Mouse (Mus musculus) lung, postnatal 25 days (tissue): ENCODE measurements at regions not wholly inside any gene's neighbourhood (a gene's known extent, or its start where the extent isn't known, plus 50 kb on each side); places are given as distances from the start of the nearest gene placed in this dataset.

Experiments
- DNase-seq: peaks from one replicate; pipeline ENCODE4 v3.0.0; 2022; ENCODE audit warnings: low spot score

- no peak for DNase-seq
These were observed 171.2 kb downstream of the Gadd45g start for GRCm38 (mm10) chr13:52017598-52018190.

DNA sequence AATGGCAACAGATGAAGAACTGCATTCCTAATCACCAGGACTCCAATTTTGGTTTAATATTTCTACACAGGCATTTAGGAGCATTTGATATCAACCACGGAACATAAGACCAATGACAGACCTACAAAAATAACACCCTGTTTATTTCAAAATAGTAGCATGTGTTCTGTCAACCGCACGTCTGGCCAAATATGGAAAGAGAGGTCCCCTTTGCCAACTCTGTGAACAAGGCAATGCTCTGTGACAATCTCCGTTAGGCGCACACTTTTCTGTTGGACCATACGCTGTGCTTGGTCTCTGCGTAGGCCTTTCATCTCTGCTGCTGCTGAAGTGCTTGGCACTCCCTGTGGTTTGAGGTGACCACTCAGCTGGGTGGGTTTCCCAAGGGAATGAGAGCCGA, 173.2 kb downstream of the Gadd45g start:
- DNase-seq: no peak

DNA sequence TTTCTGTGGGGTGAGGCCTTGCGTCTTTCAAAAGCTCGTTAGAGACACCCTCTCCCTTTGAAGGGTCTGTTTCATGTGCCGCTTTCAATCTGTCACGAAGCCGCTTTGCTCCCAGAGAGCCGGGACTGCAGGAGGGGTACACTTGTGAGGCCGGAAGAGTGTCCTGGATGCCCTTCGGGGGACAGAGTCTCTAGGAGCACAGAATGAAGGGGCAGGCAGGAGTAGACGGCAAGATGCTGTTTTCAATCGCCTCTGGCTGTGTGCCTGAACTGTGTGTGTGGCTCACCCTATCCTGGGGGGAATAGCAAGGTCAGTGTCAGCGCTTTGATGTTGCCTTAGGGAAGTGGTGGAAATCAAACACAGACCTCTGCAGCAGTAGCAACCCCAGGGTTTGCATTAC, 174.7 kb downstream of the Gadd45g start:
- DNase-seq: no peak

- no peak for DNase-seq
These were observed 175.3 kb downstream of the Gadd45g start for GRCm38 (mm10) chr13:52021828-52022227.

DNA sequence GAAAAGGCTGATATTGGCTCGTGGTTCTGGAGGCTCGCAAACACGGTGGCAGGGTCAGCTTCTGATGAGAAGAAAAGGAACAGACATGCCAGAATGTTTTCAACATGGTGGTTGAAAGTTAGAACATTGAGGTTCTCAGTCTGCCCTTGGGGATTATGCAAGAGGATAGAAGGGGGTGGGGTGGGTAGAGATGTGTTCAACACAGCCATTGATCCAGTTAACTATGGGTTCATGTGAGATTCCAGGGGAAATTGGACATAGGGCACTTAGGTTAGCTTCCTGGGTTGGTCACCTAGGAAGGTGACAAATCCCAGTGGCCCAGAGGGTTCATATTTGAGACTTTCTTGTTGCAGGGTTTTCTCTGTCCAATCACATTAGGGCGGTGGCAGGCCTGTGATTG, 176.1 kb downstream of the Gadd45g start:
- DNase-seq: no peak

- DNase-seq: peak; percentile 79
These were observed 177.9 kb downstream of the Gadd45g start for GRCm38 (mm10) chr13:52024349-52024748.

GRCm38 (mm10) chr13:52024832-52025481, 178.5 kb downstream of the Gadd45g start:
- peak; percentile 48 for DNase-seq

- DNase-seq: no peak
These were observed 179.0 kb downstream of the Gadd45g start for GRCm38 (mm10) chr13:52025482-52025848.

- no peak for DNase-seq
These were observed 179.8 kb downstream of the Gadd45g start for GRCm38 (mm10) chr13:52026291-52026690.

GRCm38 (mm10) chr13:52029868-52030422, 183.5 kb downstream of the Gadd45g start:
- no peak for DNase-seq

DNA sequence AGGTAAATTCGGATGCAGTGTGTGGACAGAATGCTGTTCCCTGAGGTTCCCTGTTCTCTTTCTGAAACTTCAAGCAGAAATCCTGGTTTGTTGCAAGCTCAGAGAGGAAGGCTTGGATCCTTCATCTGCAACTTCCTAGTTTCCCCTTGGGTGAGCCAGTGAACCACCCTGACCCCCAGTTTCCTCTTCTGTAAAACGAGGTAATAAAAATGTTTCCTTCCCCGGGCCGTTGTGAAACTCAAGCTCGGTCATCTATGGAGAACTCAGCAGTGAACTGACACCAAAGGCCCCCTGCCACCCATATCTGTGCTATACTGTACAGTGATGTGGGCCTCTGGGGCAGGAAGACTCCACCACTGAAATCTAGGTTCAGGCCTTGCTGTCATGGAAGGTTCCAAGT, 185.0 kb downstream of the Gadd45g start:
- DNase-seq: no peak

GRCm38 (mm10) chr13:52035731-52036130, 189.3 kb downstream of the Gadd45g start:
- no peak for DNase-seq

DNA sequence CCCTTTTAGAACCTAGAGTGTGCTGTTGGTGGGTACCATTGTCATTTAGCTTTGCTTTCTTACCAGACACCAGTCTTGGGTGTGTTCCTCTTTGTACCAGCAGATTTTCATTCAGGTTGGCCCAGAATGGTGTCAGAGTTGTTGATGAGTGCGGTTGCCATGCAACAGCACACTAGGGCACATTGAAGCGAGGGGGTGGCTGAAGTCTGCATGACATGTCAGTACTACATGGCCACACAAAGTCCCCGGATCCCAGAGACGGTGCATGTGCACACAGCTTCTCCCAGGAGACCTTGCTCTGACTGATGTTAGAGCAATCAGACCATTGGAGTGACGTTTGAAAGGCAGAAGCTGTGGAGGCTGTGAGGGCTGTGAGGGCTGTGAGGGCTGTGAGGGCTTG, 189.9 kb downstream of the Gadd45g start:
- DNase-seq: no peak

GRCm38 (mm10) chr13:52037218-52037617, 190.7 kb downstream of the Gadd45g start:
- no peak for DNase-seq

- DNase-seq: peak; percentile 46
These were observed 195.3 kb downstream of the Gadd45g start for GRCm38 (mm10) chr13:52041467-52042421.

- no peak for DNase-seq
These were observed 196.4 kb downstream of the Gadd45g start for GRCm38 (mm10) chr13:52042867-52043266.

- no peak for DNase-seq
These were observed 197.4 kb downstream of the Gadd45g start for GRCm38 (mm10) chr13:52043916-52044315.

DNA sequence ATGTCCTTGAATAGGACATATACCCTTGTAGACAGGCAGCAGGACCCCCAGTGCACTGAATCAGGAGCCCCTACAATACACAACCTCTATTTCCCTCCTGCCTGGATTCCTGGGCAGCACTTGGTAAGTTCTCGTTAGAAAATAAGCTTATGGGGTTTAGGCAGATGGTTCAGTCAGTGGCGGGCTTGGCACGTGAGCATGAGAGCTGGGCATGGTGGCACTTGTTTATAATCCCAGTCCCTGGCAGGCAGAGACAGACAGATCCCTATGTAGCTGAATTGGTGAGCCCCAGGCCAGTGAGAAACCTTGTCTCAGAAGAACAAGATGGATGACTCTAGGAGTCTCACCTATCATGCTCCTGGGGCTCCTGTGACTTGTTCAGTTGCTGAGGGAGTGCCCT, 198.9 kb downstream of the Gadd45g start:
- DNase-seq: no peak

GRCm38 (mm10) chr13:52046020-52046419, 199.5 kb downstream of the Gadd45g start:
- DNase-seq: no peak

- DNase-seq: no peak
These were observed 200.2 kb downstream of the Gadd45g start for GRCm38 (mm10) chr13:52046700-52047099.

DNA sequence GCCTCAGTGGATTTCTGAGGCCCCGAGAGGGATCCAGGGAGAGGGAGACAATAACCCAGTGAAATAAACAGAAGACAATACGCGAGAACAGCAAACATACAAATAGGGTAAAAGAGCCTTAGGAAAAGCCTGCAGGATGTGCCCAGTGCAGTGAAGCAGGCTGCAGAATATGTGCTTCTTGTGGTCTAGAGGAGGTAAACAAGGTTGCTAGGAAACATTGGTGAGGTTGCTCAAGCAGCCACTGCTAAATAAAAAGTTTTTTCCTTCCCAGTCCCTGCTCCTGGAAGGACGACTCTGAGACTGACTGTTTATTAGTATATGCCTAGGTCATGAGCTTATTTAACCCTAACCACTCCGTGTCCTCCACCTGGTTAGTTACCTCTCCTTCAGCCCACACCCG, 201.5 kb downstream of the Gadd45g start:
- peak; percentile 47 for DNase-seq

DNA sequence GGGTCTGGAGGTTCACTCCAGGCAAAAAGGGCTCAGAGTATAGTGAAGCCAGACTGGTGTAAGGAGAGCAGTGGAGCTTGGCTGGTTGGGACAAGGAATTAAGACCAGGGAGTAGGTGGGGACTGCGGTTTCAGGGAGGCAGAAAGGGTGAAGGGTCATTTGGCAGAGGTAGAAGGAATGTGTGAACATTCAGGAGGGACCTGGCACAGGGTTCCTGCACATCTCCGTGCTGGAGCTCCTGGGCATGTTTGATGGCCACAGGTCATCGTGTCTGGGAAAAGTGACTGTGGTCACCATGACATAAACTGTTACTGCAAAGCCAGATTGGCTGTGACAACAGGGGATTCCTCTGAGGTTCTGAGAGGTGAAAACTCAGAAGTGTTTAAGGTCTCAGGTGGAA, 202.3 kb downstream of the Gadd45g start:
- DNase-seq: no peak

DNA sequence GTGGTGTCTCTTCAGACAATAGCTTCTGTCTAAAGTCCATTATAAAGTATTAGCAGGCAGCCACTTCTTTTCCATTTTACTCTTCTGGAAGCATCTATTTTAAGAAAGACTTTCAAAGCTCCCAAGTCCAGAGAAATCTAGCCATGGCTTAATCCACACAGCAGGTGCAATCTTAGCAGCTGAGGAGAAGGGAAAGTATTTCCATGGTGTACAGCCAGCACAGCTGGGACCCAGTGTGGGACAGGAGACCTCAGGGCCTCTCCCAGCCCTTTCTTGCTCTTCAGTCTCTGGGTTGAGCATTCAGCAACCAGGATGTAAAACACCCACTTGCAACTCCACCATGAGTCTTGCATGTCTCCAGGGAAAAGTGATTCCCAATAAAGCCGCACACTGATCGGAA, 202.8 kb downstream of the Gadd45g start:
- DNase-seq: no peak
